Mouse (Mus musculus) heart, adult 18-20 months (tissue): ENCODE measurements around the gene Cul9. TPM values are rescaled to one million over a fixed set of nuclear protein-coding genes. Genes with fewer than 3 reads are reported as not detected.

Experiments used
- DNase-seq, 2 experiments: peaks; one replicate each; pipeline ENCODE4 v3.0.0; 2021 to 2022; ENCODE audit warnings: mixed read lengths in 1 of 2
- total RNA-seq, 2 experiments: library from RNA; stranded (reverse); gene quantifications; 2 replicates each; pipeline ENCODE4 v1.2.3; 2021

Cul9 gene
- total RNA-seq, 2 experiments from 2014 or later: 23.9 to 25.7 TPM

GRCm38 (mm10) chr17:46553469-46553868 is 7.3 kb upstream of the Cul9 start:
- DNase-seq: no peak

- DNase-seq: peak; percentile 95 to 97
These were observed 6.7 kb upstream of the Cul9 start for GRCm38 (mm10) chr17:46552841-46553423.

GRCm38 (mm10) chr17:46552151-46552550 is 6.0 kb upstream of the Cul9 start:
- no peak for DNase-seq

- peak; percentile 31 to 51 for DNase-seq
These were observed 5.2 kb upstream of the Cul9 start for GRCm38 (mm10) chr17:46551369-46551768.

GRCm38 (mm10) chr17:46550904-46551303 is 4.7 kb upstream of the Cul9 start:
- no peak for DNase-seq

GRCm38 (mm10) chr17:46549642-46550041 is 3.5 kb upstream of the Cul9 start:
- no peak for DNase-seq

- DNase-seq: no peak
These were observed 3.0 kb upstream of the Cul9 start for GRCm38 (mm10) chr17:46549193-46549592.

GRCm38 (mm10) chr17:46548741-46549140 is 2.6 kb upstream of the Cul9 start:
- no peak for DNase-seq

GRCm38 (mm10) chr17:46547923-46548322 is 1.7 kb upstream of the Cul9 start:
- no peak for DNase-seq

GRCm38 (mm10) chr17:46546995-46547394 is 807 bp upstream of the Cul9 start:
- DNase-seq: no peak

- DNase-seq: no peak
These were observed 403 bp upstream of the Cul9 start for GRCm38 (mm10) chr17:46546591-46546990.

- DNase-seq: no peak
These were observed 2.5 kb downstream of the Cul9 start for GRCm38 (mm10) chr17:46543661-46544060.

GRCm38 (mm10) chr17:46525579-46526307 is 20.4 kb downstream of the Cul9 start:
- DNase-seq: peak; percentile 66 to 82

GRCm38 (mm10) chr17:46525065-46525464 is 21.1 kb downstream of the Cul9 start:
- DNase-seq: no peak

- no peak for DNase-seq
These were observed 24.1 kb downstream of the Cul9 start for GRCm38 (mm10) chr17:46521963-46522668.

- DNase-seq: no peak
These were observed 25.0 kb downstream of the Cul9 start for GRCm38 (mm10) chr17:46521174-46521573.

- DNase-seq: no peak
These were observed 25.7 kb downstream of the Cul9 start for GRCm38 (mm10) chr17:46520385-46520979.

GRCm38 (mm10) chr17:46519971-46520370 is 26.2 kb downstream of the Cul9 start:
- no peak for DNase-seq

- DNase-seq: no peak
These were observed 32.9 kb downstream of the Cul9 start for GRCm38 (mm10) chr17:46513329-46513728.

- DNase-seq: peak in 1 of 2 experiments; percentile 31
These were observed 35.0 kb downstream of the Cul9 start for GRCm38 (mm10) chr17:46511059-46511710.

GRCm38 (mm10) chr17:46505617-46506016 is 40.6 kb downstream of the Cul9 start:
- DNase-seq: peak in 1 of 2 experiments; percentile 61
